Mouse (Mus musculus): ENCODE data around the gene Acoxl.
A peak's percentile ranks its signal among the peaks of the same experiment; 100 is the strongest.

The Acoxl gene

GRCm38 (mm10) chr2:127939206-127939605 is 100.5 kb downstream of the Acoxl start:
- DNase-seq (ENCODE audit: low spot score): no peak

GRCm38 (mm10) chr2:127960579-127960978 is 121.9 kb downstream of the Acoxl start:
- DNase-seq (ENCODE audit: low spot score): no peak

- DNase-seq (ENCODE audit: low spot score): peak; percentile 27
Observed at GRCm38 (mm10) chr2:127961154-127961553, 122.5 kb downstream of the Acoxl start.

- peak; percentile 63 for DNase-seq (ENCODE audit: low spot score)
Observed at GRCm38 (mm10) chr2:127961802-127962433, 123.2 kb downstream of the Acoxl start.

- DNase-seq (ENCODE audit: low spot score): no peak
Observed at GRCm38 (mm10) chr2:127968944-127969343, 130.3 kb downstream of the Acoxl start.

- DNase-seq (ENCODE audit: low spot score): no peak
Observed at GRCm38 (mm10) chr2:127976276-127976675, 137.6 kb downstream of the Acoxl start.

- no peak for DNase-seq (ENCODE audit: low spot score)
Observed at GRCm38 (mm10) chr2:127978601-127979230, 140.0 kb downstream of the Acoxl start.

GRCm38 (mm10) chr2:127982610-127983009 is 143.9 kb downstream of the Acoxl start:
- no peak for DNase-seq (ENCODE audit: low spot score)

GRCm38 (mm10) chr2:127983301-127983700 is 144.6 kb downstream of the Acoxl start:
- no peak for DNase-seq (ENCODE audit: low spot score)

GRCm38 (mm10) chr2:127983981-127984380 is 145.3 kb downstream of the Acoxl start:
- no peak for DNase-seq (ENCODE audit: low spot score)

GRCm38 (mm10) chr2:127987706-127988105 is 149.0 kb downstream of the Acoxl start:
- DNase-seq (ENCODE audit: low spot score): no peak

- DNase-seq (ENCODE audit: low spot score): peak; percentile 4
Observed at GRCm38 (mm10) chr2:127990856-127991479, 152.3 kb downstream of the Acoxl start.

- DNase-seq (ENCODE audit: low spot score): no peak
Observed at GRCm38 (mm10) chr2:127991656-127992055, 153.0 kb downstream of the Acoxl start.

- no peak for DNase-seq (ENCODE audit: low spot score)
Observed at GRCm38 (mm10) chr2:128008662-128009423, 170.2 kb downstream of the Acoxl start.

- no peak for DNase-seq (ENCODE audit: low spot score)
Observed at GRCm38 (mm10) chr2:128014613-128015012, 175.9 kb downstream of the Acoxl start.

- DNase-seq (ENCODE audit: low spot score): no peak
Observed at GRCm38 (mm10) chr2:128015602-128016001, 176.9 kb downstream of the Acoxl start.

- DNase-seq (ENCODE audit: low spot score): no peak
Observed at GRCm38 (mm10) chr2:128020039-128020907, 181.6 kb downstream of the Acoxl start.

- no peak for DNase-seq (ENCODE audit: low spot score)
Observed at GRCm38 (mm10) chr2:128020908-128021193, 182.2 kb downstream of the Acoxl start.

- DNase-seq (ENCODE audit: low spot score): no peak
Observed at GRCm38 (mm10) chr2:128023855-128024254, 185.2 kb downstream of the Acoxl start.

GRCm38 (mm10) chr2:128027696-128028095 is 189.0 kb downstream of the Acoxl start:
- DNase-seq (ENCODE audit: low spot score): no peak

- no peak for DNase-seq (ENCODE audit: low spot score)
Observed at GRCm38 (mm10) chr2:128029968-128030367, 191.3 kb downstream of the Acoxl start.

- no peak for DNase-seq (ENCODE audit: low spot score)
Observed at GRCm38 (mm10) chr2:128032111-128032510, 193.4 kb downstream of the Acoxl start.
